Mouse (Mus musculus) hindbrain, embryonic 16.5 days (tissue): Measurements from ENCODE around the gene Mamld1. TPM values are rescaled to one million over a fixed set of nuclear protein-coding genes. Genes with fewer than 3 reads are reported as not detected.

Source experiments
- ATAC-seq: fragments of 200-750 bp; cut with Nextera tagmentation; 2 replicates; pipeline ENCODE4 v1.8.0; 2017; ENCODE audit warnings: moderate TSS enrichment, moderate library complexity
- H3K27ac ChIP-seq: fragments of 300-500 bp; sonication (generic); 2 replicates; pipeline ENCODE4 v1.5.1; 2014; ENCODE audit warnings: low read depth, mild to moderate bottlenecking, control low read depth, low read length, moderate library complexity
- H3K27me3 ChIP-seq: fragments of 300-500 bp; sonication (generic); replicated peaks from 2 replicates; pipeline ENCODE4 v1.6.1; 2014; ENCODE audit warnings: low read length; ENCODE audit not compliant: control insufficient read depth, insufficient read depth
- H3K36me3 ChIP-seq: fragments of 300-500 bp; sonication (generic); 2 replicates; pipeline ENCODE4 v1.6.1; 2014; ENCODE audit warnings: mild to moderate bottlenecking, low read length, moderate library complexity, mixed read lengths; ENCODE audit not compliant: control insufficient read depth, insufficient read depth
- H3K4me1 ChIP-seq: fragments of 300-500 bp; sonication (generic); 2 replicates; pipeline ENCODE4 v1.6.1; 2014; ENCODE audit warnings: low read depth, low read length; ENCODE audit not compliant: control insufficient read depth, insufficient read depth
- H3K4me2 ChIP-seq: fragments of 300-500 bp; sonication (generic); 2 replicates; pipeline ENCODE4 v1.6.1; 2014; ENCODE audit warnings: mild to moderate bottlenecking, low read length, control low read depth, moderate library complexity
- H3K4me3 ChIP-seq: fragments of 300-500 bp; sonication (generic); 2 replicates; pipeline ENCODE4 v1.5.1; 2014; ENCODE audit warnings: mild to moderate bottlenecking, low read length, control low read depth, moderate library complexity
- H3K9ac ChIP-seq: fragments of 300-500 bp; sonication (generic); 2 replicates; pipeline ENCODE4 v1.6.1; 2014; ENCODE audit warnings: low read depth, mild to moderate bottlenecking, control low read depth, low read length, moderate library complexity
- H3K9me3 ChIP-seq: fragments of 300-500 bp; sonication (generic); 2 replicates; pipeline ENCODE4 v1.6.1; 2014; ENCODE audit warnings: mild to moderate bottlenecking, low read length, moderate library complexity; ENCODE audit not compliant: control insufficient read depth
- WGBS: fragments of 180-500 bp; shearing (Covaris S2); extraction: QIAGEN DNeasy Blood & Tissue Kit; methylation state at CpG from one replicate; pipeline ENCODE4 v1.1.7; 2014; 5-methylcytosine and 5-hydroxymethylcytosine counted together
- polyA plus RNA-seq: library from polyadenylated mRNA; unstranded; fragments of >200 nt; fragmentation: Nextera tagmentation; extraction: Ambion mirVana; gene quantifications from 2 replicates; pipeline ENCODE4 v1.2.1, GENCODE M21; 2015

Gene Mamld1
- polyA plus RNA-seq, 1 experiment from 2014 or later: 5.1 TPM

DNA sequence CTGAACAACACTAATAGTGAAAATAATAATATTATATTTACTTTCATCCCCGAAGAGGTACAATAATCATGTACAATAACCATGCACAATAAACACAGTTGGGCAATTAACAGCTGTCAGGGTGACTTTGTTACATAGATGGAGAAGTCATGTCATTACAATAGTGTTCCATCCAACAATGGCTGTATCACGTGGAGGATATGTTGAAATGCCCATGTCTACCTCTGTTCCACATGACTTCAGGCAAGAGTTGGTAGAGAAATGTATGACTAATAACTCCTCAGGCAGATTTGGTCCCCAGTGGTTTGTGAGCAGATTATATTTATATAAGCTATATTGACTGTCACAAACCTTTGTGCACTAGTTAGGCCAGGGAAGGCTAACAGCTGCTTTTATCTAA is 154.7 kb downstream of the Mamld1 start:
- no peaks in the 10 kb centered on the region for H3K27me3 ChIP-seq
- no peak overlapping the region for H3K9ac ChIP-seq
- H3K27ac ChIP-seq: no peak overlapping the region
- H3K36me3 ChIP-seq: no peaks in the 10 kb centered on the region
- no peak overlapping the region for H3K4me2 ChIP-seq
- ATAC-seq: no peak
- H3K4me1 ChIP-seq: no peaks in the 10 kb centered on the region
- no peak overlapping the region for H3K4me3 ChIP-seq
- no peaks in the 10 kb centered on the region for H3K9me3 ChIP-seq
- 65% methylated on average over 2 of the region's 2 CpGs for WGBS

Other genes with a start within 250 kb of the Mamld1 start
- 4.7 and 5.0 TPM in 2 replicates for gene Mtm1, start 160.5 kb downstream of the Mamld1 start, polyA plus RNA-seq